Mouse (Mus musculus) CD4-positive, CD25-positive, alpha-beta regulatory T cell, adult 4 months (primary cell): ENCODE data around the gene Hcar2. TPM values are rescaled to one million over a fixed set of nuclear protein-coding genes. Genes with fewer than 3 reads are reported as not detected.

Experiments used
- ATAC-seq: one replicate; pipeline ENCODE4 v1.8.0; 2017
- polyA plus RNA-seq, 2 experiments: library from polyadenylated mRNA; unstranded; fragments of 100-300 nt; shearing (Covaris generic); gene quantifications; one replicate each; pipeline ENCODE4 v1.2.1; 2017

The Hcar2 gene
- polyA plus RNA-seq: under 1 TPM in 1 of 2 experiments, not detected in 1; 0.42 TPM

- ATAC-seq: no peak
Observed at GRCm38 (mm10) chr5:123865365-123865764, at the start of gene Hcar2. Hcar2 (minus strand) TSS chr5:123865499.

DNA sequence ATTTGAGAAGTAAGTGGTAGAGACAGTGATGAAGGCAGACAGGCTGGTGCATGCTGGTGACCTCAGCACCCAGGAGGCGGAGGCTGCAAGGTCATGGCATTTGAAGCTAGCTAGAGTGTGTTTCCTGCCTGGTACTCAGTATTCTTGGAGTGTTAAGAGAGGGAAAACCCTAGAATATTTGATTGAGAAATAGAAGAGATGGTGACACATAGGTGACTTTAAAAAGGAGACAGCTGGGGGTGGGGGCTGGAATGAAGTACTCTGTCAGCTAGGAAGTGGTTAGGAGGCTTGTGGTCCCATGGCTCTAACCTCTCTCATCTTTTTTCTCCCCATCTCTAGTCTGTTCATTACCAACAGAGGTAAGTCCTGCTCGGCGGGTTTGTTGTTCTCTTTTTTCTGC is 49.6 kb upstream of the Hcar2 start:
- peak; percentile 96 for ATAC-seq

GRCm38 (mm10) chr5:123907631-123907977 is 42.3 kb upstream of the Hcar2 start:
- ATAC-seq: no peak

GRCm38 (mm10) chr5:123906976-123907630 is 41.8 kb upstream of the Hcar2 start, which contains the start of gene Denr:
Denr (plus strand) TSS chr5:123907175.
- ATAC-seq: peak; percentile 97

DNA sequence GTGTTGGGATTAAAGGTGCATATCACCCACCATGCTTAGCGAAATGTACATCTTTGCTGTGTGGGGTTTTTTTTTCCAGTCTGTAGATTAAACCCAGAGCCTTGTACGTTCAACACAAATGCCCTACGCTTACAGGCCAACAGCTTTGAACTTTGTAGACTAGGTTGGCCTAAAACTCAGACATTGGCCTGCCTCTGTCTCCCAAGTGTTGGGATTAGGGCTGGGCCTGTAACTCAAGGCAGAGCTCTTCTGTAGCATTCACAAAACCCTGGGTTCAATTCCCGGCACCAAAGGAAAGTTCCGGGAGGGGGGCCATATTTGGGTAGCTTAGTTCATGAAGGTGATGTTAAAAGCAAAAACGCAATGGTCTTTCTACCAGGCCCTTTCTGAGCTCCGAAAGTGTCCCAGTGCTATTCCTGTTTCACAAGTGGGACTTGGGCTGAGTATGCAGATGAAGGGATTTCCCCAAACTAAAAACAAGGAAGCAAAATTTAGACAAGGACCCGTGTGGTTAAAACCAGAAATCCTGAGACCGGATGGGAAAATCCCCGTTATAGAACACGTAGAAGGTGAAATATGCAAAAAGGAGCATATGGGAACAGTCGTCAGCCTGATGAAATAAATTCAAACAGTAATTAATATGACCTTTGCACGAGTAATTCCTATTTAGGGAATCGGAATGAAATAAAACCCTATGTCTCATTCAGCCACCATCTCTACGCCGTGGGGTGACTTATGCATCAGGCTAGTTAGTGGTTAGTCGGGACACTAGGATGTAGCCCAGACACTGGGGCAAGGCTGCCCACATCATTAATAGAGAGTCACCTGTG is 41.1 kb upstream of the Hcar2 start:
- no peak for ATAC-seq

GRCm38 (mm10) chr5:123904059-123904672 is 38.9 kb upstream of the Hcar2 start:
- no peak for ATAC-seq

GRCm38 (mm10) chr5:123897352-123897751 is 32.1 kb upstream of the Hcar2 start:
- ATAC-seq: peak; percentile 62

DNA sequence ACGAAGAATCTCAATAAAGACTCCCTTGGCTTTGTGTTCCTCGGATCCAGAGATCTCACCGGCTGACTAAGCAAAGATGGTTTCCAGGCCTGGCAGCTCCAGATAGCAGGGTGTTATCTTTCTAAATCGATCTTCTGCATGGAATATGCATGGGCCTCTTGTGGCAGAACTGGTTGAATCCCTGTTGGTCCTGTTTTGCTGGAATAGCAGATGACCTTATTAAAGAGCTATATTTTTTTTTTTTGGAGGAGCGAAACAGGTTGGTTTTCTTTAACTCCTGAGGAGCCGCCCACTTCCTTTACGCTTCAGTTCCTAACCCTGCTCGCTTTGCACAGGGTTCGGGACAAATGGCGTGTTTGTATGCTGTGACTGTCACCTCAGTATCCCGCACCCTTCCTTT is 31.1 kb upstream of the Hcar2 start:
- ATAC-seq: no peak

GRCm38 (mm10) chr5:123893520-123893919 is 28.2 kb upstream of the Hcar2 start:
- no peak for ATAC-seq

DNA sequence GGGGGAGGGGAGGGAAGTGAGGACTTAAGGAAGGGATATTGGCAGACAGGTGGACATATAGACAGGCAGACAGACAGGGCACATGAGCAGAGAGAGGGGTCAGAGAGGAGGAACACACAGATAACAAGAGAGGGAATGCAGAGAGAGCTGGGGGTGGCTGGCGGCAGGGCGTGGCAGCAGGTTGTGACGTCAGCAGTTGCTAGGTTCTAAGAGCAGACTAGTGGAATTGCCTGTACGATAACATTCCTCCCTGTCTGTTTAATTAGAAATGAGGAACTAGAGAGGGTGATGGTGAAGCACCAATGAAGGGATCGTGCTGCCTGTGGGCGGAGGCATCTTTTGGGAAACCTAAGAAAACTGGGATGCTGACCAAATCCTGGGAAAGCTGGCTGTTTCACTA is 26.4 kb upstream of the Hcar2 start:
- ATAC-seq: no peak

- ATAC-seq: no peak
Observed at GRCm38 (mm10) chr5:123890987-123891386, 25.7 kb upstream of the Hcar2 start.

DNA sequence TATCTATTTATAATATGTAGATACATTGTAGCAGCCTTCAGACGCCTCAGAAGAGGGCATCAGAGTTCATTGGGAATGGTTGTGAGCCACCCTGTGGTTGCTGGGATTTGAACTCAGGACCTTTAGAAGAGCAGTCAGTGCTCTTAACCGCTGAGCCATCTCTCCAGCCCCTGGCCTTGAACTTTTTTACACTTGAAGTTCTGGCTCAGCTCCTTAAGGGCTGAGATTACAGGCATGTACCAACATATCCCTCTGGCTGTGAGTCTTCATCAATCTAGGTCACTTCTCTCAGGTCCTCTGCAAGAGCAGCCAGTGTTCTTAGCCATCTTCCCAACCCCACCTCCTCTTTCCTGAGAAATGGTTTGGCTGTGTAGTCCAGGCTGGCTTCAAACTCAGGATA is 25.0 kb upstream of the Hcar2 start:
- ATAC-seq: no peak

DNA sequence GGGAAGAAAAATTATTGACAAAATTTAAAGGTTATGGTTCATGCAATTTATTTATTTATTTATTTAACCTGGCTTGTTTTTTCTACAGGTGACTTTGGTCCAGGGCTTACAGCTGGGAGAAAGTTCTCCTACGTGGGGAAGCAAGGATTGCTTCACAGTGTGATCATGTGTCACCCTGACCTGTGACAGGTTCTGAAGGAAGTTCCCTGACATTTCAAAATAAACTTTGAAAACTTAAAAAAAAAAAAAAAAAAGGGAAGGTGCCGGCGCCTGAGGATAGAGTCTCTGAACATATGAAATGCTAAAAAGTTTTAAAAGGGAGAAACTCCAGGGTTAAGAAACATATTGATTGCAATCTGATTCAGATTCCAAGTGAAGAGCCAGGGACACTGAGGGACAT is 21.1 kb upstream of the Hcar2 start:
- no peak for ATAC-seq

DNA sequence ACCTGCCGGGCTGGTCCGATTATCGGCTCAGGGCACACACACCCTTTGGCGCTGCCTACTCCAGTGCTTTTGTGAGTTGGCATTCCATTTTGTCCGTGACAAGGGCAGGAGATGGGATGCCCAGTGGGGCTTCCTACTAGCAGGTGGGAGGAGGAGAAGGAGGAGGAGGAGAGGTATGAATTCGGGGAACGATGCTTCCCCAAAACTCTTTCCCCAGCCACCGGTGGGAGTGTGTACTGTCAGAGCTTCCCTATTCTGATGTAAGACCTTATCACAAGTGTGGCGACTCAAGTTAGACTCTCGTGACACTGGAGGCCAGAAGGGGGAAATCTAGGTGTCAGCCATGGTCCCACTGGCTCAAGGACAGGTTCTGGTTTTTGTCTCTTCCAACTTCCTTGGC is 19.0 kb upstream of the Hcar2 start:
- ATAC-seq: no peak

GRCm38 (mm10) chr5:123883891-123884290 is 18.6 kb upstream of the Hcar2 start:
- ATAC-seq: no peak

DNA sequence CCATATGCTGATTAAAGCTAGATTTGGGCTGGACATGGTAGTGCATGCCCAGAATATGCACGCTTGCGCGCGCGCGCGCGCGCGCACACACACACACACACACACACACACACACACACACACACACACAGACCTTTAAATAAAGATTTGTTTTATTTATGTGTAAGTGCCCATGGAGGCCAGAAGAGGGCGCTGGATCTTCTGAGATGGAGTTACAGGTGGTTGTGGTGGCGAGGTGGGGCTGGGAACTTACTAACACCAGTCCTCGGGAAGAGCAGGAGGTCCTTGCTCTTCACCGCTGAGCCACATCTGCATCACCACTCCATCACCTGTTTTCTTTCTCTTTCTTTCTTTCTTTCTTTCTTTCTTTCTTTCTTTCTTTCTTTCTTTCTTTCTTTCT is 15.5 kb upstream of the Hcar2 start:
- ATAC-seq: no peak

- ATAC-seq: no peak
Observed at GRCm38 (mm10) chr5:123879928-123880327, 14.6 kb upstream of the Hcar2 start, which contains the start of gene Hcar1. Hcar1 (minus strand) TSS chr5:123880020.

GRCm38 (mm10) chr5:123878056-123878455 is 12.8 kb upstream of the Hcar2 start:
- ATAC-seq: no peak

GRCm38 (mm10) chr5:123874177-123874576 is 8.9 kb upstream of the Hcar2 start:
- no peak for ATAC-seq

- no peak for ATAC-seq
Observed at GRCm38 (mm10) chr5:123869615-123870014, 4.3 kb upstream of the Hcar2 start.

DNA sequence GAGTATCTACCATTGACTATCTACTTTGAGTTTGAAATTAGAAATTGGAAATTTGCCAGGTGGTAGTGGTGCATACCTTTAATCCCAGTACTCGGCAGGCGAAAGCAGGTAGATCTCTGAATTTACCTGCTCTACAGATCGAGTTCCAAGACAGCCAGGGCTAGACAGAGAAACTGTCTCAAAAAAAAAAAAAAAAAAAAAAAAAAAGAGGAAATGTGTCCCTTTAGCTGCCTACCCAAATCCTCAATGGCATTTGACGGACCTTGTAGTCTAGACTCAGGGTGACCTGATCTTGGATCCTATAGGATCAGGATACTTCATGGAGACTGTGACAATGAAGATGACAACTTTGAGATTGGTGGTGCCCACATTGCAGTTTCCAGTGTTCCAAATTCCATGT is 1.2 kb upstream of the Hcar2 start:
- no peak for ATAC-seq

DNA sequence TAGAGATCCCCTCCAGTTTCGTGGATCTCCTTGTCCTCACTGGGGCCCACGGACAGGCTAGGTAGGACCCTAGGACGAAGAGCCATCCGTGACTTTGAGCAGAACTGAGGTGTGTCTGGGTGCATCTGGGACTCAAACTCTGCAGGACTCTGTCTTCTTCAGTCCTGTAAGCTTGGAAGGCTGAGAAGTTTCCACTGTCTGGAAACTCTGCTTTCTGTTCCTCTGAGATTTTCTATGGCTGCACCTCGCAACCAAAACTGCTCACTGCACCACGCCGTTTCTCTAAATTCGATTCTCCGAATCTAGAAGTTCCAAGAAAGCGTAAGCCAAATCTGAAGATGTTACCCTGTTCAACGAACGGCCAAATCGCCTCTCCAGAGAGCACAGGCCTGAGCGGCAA is 1.4 kb downstream of the Hcar2 start:
- ATAC-seq: no peak
